Mouse (Mus musculus) lung, postnatal 14 days (tissue): ENCODE measurements at regions not wholly inside any gene's neighbourhood (a gene's known extent, or its start where the extent isn't known, plus 50 kb on each side); places are given as distances from the start of the nearest gene placed in this dataset.

Experiments
- DNase-seq: peaks from one replicate; pipeline ENCODE4 v3.0.0; 2021

DNA sequence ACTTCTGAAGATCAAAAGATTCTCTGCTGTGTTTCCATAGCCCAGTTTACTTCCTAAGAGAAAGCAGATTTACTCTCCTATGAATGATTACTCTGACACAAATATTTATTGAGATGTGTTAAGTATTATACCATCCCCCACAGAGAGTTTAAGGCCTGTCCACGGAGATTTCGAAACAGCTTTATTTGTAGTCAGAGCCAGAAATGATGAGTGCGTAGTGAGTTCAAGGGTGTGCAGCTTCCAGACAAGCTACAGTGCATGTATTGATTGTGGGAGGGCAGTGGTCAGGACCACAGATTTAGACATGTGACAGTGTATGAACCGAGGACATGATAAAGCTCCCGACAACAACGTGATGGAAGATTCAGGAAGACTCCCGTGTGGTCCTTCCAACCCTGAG is 126.8 kb downstream of the Hlx start:
- no peak for DNase-seq

DNA sequence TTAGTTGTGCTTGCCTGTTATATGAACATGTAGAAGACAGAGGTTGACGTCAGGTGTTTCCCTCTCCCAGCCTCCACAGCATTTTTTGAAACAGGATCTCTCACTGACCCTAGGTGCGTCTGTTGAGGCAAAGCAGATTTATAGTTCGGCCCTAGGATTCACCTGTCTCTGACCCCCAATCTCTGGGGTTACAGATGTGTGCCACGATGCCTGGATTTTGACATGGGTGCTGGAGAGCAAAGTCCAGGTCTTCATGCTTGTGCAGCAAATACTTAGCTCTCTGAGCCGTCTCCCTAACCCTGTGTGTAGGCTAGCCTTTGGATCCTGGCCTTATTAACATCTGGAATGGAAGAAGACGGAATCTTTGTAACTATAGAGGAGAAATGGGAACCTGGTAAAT is 129.3 kb downstream of the Hlx start:
- no peak for DNase-seq

DNA sequence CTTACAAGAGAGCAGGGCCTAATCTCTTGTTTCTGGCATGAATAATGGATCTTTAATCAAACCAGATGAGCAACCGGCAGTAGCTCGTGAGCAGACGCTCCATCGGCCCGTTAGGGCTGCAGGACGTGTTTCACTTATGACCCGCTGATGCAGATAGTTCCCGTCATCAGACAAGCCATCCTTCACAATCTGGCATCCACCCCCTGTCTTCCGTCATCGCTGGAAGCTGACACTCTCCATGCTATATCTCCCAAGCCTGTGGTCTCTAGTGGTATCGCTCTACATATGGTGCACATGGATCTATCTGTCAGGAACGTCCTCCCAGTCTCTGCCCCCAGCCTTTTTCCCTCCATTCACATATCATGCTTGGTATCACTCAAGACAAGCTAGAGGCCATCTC is 137.0 kb downstream of the Hlx start:
- DNase-seq: no peak

DNA sequence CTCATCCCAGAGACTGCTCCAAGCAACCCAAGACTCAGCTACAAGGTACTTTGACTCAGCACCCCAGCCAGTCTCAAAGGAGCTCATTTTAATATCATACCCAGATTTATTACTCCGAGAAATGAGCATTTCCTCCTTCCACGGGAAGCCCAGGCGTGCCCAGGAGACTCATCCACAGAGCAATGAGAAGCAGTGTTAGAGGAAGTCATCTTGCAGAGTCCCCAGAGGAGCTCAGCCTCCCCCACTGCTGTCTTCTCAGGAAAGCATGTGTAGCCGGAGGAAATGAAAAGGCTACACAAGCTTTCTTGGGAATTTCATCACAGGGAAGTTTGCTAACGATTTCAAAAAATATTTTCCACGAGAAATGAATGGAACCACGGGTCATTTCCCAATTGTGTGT is 141.8 kb downstream of the Hlx start:
- DNase-seq: no peak

DNA sequence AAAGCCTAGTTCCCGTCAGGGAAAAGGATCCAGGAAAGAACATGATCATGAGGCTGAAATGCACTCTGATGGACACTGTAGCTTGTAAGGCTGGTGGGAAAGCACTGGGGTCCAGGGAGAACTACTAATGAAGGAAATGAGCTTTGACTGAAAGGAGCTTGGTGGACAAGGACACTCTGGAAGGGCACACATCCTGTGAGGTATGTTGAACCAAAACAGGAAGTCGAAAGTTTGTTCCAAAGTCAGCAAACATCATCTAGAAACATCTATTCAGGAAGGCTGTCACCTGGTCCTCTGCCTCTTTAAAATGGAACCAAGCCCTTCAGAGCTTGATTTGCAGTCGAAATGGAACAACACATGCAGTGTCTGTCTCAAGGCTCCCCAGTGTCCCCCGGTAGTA is 143.1 kb downstream of the Hlx start:
- no peak for DNase-seq

DNA sequence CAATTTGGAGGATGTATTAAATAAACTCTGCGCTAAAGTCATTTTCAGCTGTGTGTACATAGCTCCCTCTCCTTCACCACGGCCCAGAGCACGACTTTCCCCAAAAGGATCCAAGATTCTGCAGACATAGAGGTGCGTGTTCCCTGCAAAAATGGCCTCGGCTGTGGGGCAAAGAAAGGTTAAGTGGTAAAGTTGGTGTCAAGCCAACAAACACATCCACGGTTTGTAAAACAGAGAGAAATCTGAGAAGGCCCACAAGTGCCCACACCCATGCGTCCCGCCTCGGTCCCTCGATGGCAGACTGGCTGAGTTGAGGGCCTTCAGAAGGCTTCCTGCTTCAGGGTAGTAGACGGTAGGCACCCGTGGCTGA is 147.9 kb downstream of the Hlx start:
- no peak for DNase-seq

DNA sequence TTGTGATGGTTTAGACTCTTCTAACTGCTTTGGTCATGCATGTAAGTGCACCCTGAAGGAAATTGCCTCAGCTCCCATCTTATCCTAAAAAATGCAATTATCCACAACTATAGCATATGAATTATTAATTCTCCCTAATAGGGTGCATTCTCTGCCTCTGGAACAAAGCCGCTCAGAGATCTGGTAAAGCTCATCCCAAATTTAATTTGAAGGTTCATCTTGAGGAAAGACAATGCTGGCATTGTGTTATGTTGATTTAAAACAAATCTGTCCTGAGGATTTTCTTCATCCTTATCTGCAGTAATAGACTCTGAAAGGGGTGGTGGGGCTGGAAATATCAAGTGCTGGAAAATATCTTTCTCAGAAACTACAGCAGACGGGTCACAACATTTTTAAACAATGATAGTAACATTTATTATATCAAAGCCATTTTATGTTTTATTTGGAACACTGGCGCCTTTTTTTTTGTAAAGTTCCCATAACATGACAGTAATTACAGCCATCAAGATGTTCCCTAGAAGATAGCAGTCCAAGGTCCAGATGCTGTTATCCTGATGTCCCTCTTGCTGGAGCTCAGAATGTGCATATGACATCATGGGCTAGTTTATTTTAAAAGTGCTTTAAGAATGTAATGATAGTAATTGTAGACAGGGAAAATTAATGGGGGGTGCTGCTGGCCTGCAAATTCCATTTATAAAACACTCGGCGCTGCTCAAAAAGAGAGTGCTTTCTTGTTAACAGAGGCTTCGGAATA is 148.5 kb downstream of the Hlx start:
- no peak for DNase-seq

DNA sequence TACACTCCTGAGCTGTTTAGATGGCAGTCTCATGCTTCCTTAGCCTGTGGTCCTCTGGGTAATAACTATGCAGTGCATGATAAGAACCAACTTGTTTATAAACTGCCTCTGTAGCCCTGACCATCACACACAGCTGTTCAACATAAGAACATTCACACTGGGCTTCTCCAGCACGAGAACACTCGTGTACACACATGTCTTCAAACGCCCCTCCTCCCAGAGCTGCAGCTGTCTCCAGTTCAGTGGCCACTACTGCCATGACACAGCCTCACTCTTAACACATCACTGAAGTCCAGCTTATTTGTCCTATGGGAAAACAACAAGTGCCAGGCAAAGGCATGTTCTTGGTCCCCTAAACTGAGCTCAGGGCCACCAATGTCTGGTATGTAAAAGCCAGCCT is 152.9 kb downstream of the Hlx start:
- DNase-seq: no peak

DNA sequence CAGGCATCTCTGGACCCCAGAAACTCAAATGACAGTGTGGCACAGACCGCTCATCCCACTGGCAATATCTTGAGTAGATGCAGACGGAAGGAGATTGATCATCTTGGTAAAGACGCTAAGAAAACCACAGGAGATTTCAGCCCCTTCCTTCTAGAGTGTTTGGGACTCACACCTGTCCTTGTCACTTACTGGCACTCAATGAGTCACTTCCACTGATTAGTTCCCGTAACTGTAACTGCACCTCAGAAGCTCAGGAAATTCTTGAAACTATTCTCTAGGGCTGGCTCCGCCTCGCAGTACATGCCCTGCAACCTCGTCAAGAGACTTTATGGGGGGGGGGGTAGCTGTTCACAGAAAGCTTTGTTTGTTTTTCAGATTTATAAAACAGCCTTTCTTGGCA is 155.9 kb downstream of the Hlx start:
- no peak for DNase-seq

DNA sequence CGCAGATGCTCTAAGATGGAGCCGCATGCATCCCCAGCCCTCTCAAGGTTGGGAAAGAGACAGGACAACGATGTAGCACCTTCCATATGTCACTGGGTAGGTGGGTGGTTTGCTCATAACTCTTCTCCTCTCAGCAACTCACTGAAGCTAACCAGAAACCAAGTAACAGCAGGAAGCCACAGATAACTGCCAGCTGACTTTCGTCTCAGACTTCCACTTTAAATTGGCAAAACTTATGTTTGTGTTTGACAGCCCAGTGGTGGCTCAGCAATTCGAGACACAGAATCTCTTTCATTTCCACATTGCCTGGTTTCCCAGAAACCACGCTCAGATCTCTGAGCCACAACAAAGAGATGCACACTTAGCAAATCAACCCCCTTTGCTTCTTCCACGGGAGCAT is 159.1 kb downstream of the Hlx start:
- peak; percentile 1 for DNase-seq

DNA sequence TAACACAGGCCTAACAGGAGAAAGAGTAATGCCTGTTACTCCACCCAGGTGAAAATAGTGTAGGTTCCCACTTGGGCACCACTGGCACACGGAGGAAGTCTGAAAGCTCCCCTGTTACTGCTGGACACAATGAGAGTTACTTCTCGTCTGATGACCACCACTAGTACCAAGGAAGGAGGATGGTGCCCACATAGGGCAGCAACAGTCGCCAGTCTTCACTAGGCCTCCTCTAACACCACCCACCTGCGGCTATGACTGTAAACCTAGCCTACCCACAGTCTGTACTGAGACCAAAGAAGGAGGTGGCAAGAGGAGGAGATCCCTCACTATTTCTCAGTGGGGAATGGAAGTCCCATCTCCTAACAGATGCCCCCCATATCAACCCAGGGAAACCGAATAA is 161.7 kb downstream of the Hlx start:
- no peak for DNase-seq

DNA sequence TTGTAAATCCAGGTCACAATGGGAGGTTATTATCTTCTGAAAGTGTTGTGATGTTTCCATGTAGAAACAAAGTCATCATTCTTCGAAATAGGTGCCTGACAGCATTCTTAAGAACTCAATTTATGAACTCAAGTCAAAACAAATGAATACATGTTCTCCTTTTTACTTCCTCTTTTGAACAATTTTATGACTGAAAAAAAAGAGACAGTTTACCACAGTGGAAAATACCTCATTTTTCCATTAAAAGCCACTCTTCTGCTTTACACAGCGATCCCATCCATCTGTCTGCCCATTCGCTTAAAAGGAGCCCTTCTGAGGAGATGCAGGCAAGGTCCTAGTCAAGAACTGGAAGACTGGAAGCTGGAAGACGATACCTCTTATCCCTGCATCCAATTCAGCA is 169.5 kb downstream of the Hlx start:
- DNase-seq: no peak

DNA sequence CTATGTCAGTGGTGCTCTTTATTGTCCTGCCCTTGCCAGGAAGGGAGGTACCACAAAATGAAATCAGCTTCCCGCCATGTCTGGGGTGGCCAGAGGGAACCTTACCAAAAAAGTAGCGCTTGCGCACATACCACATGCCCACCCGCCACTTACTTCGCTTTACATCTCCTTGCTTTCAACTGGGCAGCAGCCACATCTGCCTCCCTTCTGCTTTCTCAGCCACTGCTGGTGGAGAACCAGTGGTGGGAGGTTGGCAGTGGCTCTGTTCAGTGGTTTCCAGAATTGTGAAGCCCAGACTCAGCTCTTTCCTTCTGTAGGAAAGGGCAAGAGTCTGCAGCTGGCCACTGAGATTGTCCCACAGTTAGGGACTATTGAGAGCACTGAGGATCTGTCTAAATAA is 170.2 kb downstream of the Hlx start:
- DNase-seq: no peak

DNA sequence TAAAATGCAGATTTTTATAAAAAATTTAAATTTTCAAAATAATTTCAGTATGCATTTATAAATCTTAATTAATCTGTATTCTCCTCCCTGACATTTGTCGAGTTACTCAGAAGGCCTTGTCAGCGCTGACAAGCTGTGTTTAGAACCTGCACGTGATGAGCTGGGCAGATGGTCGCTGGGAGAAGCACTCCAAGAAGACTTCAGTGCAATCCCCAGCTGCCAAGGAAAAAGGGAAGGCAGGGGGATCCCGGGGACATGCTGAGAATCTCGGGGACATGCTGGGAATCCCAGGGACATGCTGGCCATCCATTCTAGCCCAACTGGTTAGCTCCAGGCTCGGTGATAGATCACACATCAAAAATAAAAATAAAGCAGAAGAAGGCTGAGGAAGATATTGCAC is 172.9 kb downstream of the Hlx start:
- no peak for DNase-seq

DNA sequence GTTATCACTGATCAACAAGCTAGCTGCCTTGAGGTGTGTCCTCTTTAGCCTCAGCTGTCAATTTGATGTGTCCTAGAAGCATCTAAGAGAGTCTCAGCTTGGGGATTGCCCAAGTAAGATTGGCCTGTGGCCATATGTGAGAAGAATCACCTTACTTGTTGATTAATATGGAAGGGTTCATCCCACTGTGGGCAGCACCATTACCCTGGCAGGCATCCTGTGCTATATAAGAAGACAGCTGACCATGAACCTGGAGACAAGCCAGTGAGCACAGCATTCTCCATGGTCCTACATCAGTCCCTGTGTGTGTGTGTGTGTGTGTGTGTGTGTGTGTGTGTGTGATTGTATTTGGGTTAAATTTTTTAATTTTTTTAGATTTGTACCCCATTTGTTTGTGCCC is 178.6 kb downstream of the Hlx start:
- DNase-seq: no peak

DNA sequence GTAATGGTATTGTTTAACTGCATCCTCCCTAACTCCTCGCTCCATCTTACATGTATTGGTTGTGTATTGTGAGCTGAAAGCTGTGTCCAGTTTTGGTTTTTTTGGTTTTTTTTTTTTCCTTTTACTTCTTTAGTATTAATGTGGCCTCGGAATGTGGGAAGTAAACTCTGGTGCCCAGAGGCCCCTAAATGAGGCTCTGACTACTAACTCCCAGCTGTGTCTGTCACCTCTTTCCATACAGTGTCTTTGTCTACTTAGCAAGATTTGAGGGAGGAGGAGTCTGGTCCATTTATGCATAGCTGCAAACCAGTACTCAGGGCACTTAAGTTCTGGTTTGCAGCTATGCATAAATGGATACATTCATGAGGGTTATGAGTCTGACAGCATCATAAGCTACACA is 181.9 kb downstream of the Hlx start:
- DNase-seq: no peak

DNA sequence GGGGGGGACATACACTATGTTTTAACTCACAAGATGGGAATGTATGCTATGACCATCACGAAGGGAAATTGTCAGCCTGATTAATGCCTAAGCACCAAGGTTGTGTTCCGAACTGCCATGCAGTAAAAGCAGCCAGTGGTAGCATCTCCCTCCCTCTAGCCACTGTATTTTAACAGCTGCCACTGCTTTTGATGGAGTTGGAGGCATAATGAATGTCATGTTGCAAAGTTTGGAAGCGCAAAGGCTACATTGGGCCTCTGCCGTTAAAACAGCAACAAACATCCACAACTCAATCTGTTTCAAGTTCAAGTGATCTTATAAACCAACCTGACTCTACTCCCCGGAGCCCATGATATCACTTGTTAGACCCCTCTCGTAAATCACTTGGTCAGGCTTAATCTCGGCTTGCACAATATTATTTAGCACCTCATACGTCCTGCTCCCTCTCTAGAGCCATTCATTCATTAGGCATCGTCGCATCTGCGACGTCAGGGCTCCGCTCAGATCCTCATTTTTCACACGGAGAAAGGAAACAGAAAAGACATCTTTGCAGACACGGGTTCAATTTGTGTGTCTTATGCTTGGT is 184.7 kb downstream of the Hlx start:
- no peak for DNase-seq

DNA sequence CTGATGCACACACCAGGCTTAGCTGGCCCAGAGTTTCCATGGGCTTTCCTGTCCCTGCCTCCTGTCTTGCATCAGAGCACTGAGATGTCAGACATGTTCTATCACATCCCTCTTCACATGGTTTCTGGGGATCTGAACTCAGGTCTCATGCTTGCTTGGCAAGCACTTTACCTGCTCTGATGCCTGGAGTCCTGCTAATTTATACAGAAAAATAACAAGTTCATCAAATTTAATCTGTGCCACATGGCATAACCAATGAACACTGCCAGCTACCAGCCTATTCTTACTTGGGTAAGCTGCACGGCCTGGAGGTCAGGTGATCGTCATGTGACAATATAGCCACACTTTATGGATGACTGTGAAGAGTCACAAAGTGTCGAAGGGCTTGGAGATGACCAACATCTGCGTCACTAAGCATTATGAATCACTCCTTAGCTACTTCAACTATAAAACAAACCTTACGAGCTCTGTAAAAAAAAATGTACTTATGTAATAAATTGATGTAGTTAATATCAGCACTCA is 186.2 kb downstream of the Hlx start:
- no peak for DNase-seq

DNA sequence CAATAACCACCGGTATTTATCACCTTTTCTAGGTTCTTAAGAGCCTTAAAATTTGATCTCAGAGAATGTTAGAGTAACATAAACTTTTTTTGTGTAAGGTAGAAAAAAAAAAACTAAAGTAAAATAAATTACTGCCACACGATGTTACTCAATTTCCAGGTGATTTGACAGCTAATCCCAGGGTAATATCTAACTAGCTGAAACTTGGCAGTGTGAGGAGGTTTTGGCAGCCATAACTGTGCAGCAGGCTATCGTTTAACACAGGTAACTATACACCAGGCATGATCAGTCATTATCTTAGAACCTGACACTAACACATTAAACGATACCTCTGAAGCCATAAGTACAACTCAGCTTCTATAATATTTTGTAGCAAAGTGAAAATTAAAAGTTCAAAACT is 187.3 kb downstream of the Hlx start:
- DNase-seq: no peak

DNA sequence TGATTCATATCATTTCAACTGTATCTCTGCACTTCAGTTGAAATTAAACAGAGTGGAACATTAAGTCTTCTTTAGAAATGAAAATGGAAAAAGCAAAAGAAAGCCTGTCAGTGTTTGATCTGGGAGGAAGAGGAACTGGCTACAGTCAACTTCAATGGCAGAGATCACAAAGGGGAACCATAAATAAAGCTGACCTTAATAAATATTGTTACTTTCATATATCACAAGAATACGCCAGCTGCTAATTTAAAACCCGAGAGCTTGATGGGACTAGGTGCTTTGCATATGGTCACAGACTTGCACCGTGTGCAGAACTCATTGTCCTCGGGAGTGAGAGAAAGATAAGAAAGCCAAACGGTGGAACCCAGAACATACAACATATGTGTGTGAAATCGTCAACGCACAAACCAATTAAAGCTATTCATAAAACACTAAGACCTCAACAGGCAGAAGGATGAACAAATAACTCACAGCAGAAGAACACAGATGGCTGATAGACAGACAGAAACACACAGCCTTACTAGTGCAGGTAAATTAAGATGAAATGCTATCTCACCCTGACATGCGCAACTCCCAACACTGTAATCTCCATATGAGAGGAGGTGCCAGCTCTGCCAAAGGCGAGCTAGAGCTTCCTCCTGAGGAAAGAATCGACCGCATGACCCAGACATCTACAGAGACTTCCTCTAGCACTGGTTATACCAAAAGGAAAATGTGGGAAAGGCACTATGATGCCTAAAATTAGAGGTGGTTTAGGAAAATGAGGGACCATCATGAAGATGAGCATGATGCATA is 189.9 kb downstream of the Hlx start:
- no peak for DNase-seq

DNA sequence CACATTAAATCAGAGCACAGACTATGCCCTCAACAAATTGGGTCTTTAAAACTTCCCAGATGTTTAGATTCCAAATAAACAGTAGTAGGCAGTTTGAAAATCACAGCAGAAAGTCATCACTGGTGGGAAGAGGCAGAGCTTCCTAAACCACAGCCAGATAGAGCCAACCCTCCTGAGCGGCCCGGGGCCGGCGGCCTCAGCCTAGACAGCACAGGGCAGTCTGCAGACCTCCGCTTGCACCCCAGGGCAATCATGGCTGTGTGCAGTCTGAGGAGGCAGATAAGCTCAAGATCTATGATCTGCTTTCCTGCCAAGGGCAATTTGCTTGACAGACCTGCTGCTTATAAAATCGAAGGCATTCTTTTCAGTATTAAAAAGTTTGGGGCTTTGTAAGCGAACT is 192.6 kb downstream of the Hlx start:
- no peak for DNase-seq

DNA sequence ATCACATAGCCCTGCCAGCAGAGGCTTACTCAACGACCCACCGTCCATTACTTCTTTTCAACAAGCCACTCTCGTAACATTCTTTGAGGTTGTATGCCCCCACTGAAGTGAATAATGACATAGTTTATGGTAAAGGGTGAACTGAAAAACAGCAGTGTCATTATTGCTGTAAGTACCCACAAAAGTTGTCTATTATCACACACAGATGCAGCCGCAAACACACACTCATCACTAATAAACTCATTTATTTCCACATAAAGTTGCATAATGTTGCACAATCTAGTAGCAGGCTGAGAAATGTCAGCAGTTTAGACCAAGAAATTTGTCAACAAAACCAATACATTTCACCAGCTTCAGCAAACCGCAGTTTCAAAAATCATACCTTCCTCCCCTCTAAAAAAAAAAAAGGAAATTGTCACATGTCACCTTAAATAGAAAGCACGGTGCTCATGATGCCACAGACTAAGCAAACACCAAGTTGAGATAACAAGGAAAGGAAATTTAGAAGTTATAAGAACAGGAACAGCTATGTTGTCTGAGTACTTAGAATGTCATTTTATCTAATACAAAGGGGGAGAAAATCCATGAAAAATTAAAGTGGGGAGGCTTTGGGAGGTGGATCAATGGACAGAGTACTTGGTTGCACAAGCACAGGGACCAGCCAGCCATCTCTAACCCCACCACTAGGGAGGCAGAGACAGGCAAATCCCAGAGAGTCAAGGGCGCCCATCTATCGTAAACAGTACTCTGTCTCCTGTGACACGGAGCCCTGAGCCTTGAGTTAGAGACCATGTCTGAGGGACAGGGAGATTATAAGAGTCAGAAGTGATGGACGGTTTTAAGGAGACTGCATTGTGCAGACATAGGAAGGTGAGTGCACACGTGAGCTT is 195.9 kb downstream of the Hlx start:
- DNase-seq: no peak

DNA sequence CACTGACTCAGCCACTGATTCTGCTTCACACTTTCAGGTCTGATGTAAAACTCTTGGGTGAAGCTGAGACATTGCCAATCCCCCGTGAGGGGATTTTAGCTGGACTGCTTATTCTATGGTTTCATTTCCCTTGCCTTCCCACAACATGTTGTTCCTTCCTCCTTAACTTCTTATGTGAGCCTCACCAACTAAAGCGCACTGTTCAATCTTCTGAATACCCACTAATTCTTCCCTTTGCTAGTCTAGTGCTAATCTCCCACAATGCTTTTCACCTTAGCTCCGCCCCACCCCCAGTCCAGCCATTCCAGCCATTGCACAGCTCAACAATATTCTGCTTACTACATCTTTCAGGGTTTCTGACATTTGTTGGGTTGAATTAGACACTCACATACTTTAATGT is 196.7 kb downstream of the Hlx start:
- DNase-seq: no peak
